Mouse (Mus musculus) liver, embryonic 16.5 days (tissue): ENCODE measurements around the gene B3gnt8. TPM values are rescaled to one million over a fixed set of nuclear protein-coding genes. Genes with fewer than 3 reads are reported as not detected.

Source experiments
- polyA plus RNA-seq: library from polyadenylated mRNA; unstranded; fragments of >200 nt; fragmentation: Nextera tagmentation; extraction: Ambion mirVana; gene quantifications from 2 replicates; pipeline ENCODE4 v1.2.1, GENCODE M21; 2015

The B3gnt8 gene
- polyA plus RNA-seq, 1 experiment from 2014 or later, result 3.1 TPM

Other genes with a start within 250 kb of the B3gnt8 start
- 3.4 and 3.8 TPM in 2 replicates for gene Lipe, start 227.9 kb upstream of the B3gnt8 start, polyA plus RNA-seq
- 0.15 TPM in 1 of 2 replicates, not detected in the other for gene Cxcl17, start 213.8 kb upstream of the B3gnt8 start, polyA plus RNA-seq
- gene Ceacam1, start 149.1 kb upstream of the B3gnt8 start, polyA plus RNA-seq, result 15.0 and 19.6 TPM in 2 replicates
- gene Ceacam2, start 86.8 kb upstream of the B3gnt8 start, polyA plus RNA-seq, result not detected in 2 replicates
- gene Erich4, start 10.8 kb upstream of the B3gnt8 start, polyA plus RNA-seq, result 0.63 and 0.65 TPM in 2 replicates
- gene Dmac2, start 7.2 kb upstream of the B3gnt8 start, polyA plus RNA-seq, result 8.1 and 8.9 TPM in 2 replicates
- gene Bckdha, start 32.3 kb downstream of the B3gnt8 start, polyA plus RNA-seq, result 36.7 and 43.1 TPM in 2 replicates
- 39.1 and 40.7 TPM in 2 replicates for gene Exosc5, start 32.5 kb downstream of the B3gnt8 start, polyA plus RNA-seq
- gene Tmem91, start 48.5 kb downstream of the B3gnt8 start, polyA plus RNA-seq, result 0.78 and 1.3 TPM in 2 replicates
- 20.1 and 21.0 TPM in 2 replicates for gene B9d2, start 54.1 kb downstream of the B3gnt8 start, polyA plus RNA-seq
- 3.1 and 4.1 TPM in 2 replicates for gene Tgfb1, start 60.3 kb downstream of the B3gnt8 start, polyA plus RNA-seq
- gene Ccdc97, start 92.4 kb downstream of the B3gnt8 start, polyA plus RNA-seq, result 8.5 and 11.9 TPM in 2 replicates
- gene Hnrnpul1, start 128.1 kb downstream of the B3gnt8 start, polyA plus RNA-seq, result 24.8 and 24.9 TPM in 2 replicates
- gene Axl, start 162.1 kb downstream of the B3gnt8 start, polyA plus RNA-seq, result 20.2 and 24.9 TPM in 2 replicates
- 0.42 and 0.80 TPM in 2 replicates for gene Cyp2s1, start 190.3 kb downstream of the B3gnt8 start, polyA plus RNA-seq